Mouse (Mus musculus) C2C12 (cell line): ENCODE measurements at regions not wholly inside any gene's neighbourhood (a gene's known extent, or its start where the extent isn't known, plus 50 kb on each side); places are given as distances from the start of the nearest gene placed in this dataset.
A peak's percentile ranks its signal among the peaks of the same experiment; 100 is the strongest.

Experiments
- CEBPB ChIP-seq: IDR thresholded peaks from one replicate; pipeline ENCODE4 v1.6.1; 2011; ENCODE audit warnings: low read depth, mild to moderate bottlenecking, control low read depth, moderate library complexity
- CTCF ChIP-seq: IDR thresholded peaks from one replicate; pipeline ENCODE4 v1.5.1; 2011; ENCODE audit not compliant: control insufficient read depth, insufficient read depth, insufficient read length
- MAX ChIP-seq: IDR thresholded peaks from one replicate; pipeline ENCODE4 v1.6.1; 2011; ENCODE audit warnings: mild to moderate bottlenecking, control low read depth
- MYOD1 ChIP-seq: IDR thresholded peaks from one replicate; pipeline ENCODE4 v1.6.1; 2011; ENCODE audit warnings: low read depth; ENCODE audit not compliant: control insufficient read depth, insufficient read length
- MYOG ChIP-seq: IDR thresholded peaks from one replicate; pipeline ENCODE4 v1.6.1; 2011; ENCODE audit not compliant: control insufficient read depth, insufficient read length; ENCODE audit errors: extremely low read depth
- USF1 ChIP-seq: IDR thresholded peaks from one replicate; pipeline ENCODE4 v1.6.1; 2011; ENCODE audit warnings: low read depth, mild to moderate bottlenecking, control low read depth, moderate library complexity

DNA sequence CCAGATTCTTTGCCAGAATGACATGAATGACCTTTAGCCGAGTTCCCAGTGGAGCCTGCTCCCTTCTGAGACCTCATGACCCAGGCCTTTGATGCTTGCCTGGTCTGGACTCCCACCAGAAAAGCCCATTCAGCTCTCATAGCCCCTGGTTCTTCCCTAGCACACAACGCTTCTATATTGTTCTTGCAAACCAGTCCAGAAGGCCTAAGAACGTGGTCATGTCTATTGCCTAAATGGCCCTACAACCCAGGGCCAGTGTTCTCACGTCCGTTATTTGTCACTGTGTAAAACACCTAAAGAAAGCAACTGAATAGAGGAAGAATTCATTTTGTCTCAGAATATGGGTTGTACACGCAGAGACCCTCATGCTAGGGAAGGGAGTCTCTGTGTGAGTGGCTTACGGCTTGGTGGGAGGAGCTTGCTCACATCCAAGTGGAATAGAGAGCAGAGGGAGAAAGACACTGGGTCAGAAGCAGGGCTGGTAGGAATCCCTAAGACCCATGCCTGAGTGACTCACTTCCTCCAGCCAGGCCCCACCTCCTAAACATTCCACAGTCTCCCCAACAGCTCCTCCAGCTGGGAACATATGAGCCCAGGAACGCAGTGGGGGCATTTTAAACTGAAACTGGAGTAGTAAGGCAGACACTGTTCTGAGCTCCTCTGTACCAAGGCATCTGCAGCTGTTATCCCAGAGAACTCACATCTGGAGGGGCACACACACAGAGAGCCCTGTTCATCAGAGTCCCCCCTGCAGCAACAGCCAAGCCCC, 94.7 kb downstream of the Ndufa10 start:
- no peak for TF ChIP-seq CTCF
- peak; percentile 70 for TF ChIP-seq MYOD1
- TF ChIP-seq USF1 = no peak
- TF ChIP-seq MAX = no peak
- TF ChIP-seq MYOG = no peak
- no peak for TF ChIP-seq CEBPB
